In genomic region chr8:35289018-35289417, GRCm38 (mm10) we compare ENCODE assay signal across 25 mouse cellular contexts.
DNase-seq lines count a peak whose midpoint lies in the region; ATAC-seq and TF ChIP-seq lines count a peak whose summit lies in the region.
"Had no signal": no experiment of that assay in that cellular context is flagged by ENCODE, and none has a peak within 500 bp of the region (broad histone marks: within the 10 kb centered on the region; RNA-seq: fewer than 3 reads in every experiment).

No protein-coding gene starts in this region.

- 40% methylated on average over 5 of the region's 5 CpGs for WGBS in lung, embryonic 14.5 days
- 76% methylated on average over 5 of the region's 5 CpGs for WGBS in stomach, embryonic 16.5 days

- no peaks in the 10 kb centered on the region for H3K27me3 ChIP-seq in lung, embryonic 14.5 days (ENCODE audit: insufficient read depth, low read length)
- no peaks in the 10 kb centered on the region for H3K27me3 ChIP-seq in stomach, embryonic 16.5 days (ENCODE audit: control insufficient read depth, insufficient read depth, low read length)
- H3K27me3 ChIP-seq: forebrain, embryonic 12.5 days; forebrain, embryonic 15.5 days; heart, embryonic 13.5 days; hindbrain, embryonic 12.5 days; hindbrain, embryonic 15.5 days had no signal

- TF ChIP-seq CTCF in lung, embryonic 14.5 days (IDR thresholded peaks at IDR 0.05; ENCODE audit: low read depth): no peak

- H3K4me1 ChIP-seq in lung, embryonic 14.5 days (ENCODE audit: insufficient read depth): peaks cover 10% of the 10 kb centered on the region
- H3K4me1 ChIP-seq in stomach, embryonic 16.5 days (ENCODE audit: control insufficient read depth, insufficient read depth, low read length): peaks cover 10% of the 10 kb centered on the region
- H3K4me1 ChIP-seq: forebrain, embryonic 15.5 days; hindbrain, embryonic 15.5 days had no signal

- H3K9me3 ChIP-seq in lung, embryonic 14.5 days (ENCODE audit: low read depth, low read length): peaks cover 3% of the 10 kb centered on the region; the same call in 1 of the 2 replicates
- no peaks in the 10 kb centered on the region for H3K9me3 ChIP-seq in stomach, embryonic 16.5 days (replicated peaks; ENCODE audit: control insufficient read depth, low read length)
- H3K9me3 ChIP-seq: forebrain, embryonic 15.5 days; heart, embryonic 10.5 days; hindbrain, embryonic 12.5 days; hindbrain, embryonic 15.5 days had no signal

- ATAC-seq in lung, embryonic 14.5 days (ENCODE audit: insufficient read depth): no peak
- peak; percentile 94 to 95 for ATAC-seq in hematopoietic stem cell, adult 5-6 weeks (replicated peaks in 1 of 2; ENCODE audit: insufficient read depth in 1 of 2, low FRiP score in 2 of 2, low TSS enrichment in 1 of 2, low read depth in 1 of 2, poor library complexity in 2 of 2, severe bottlenecking in 2 of 2)
- ATAC-seq in stomach, embryonic 16.5 days (ENCODE audit: insufficient read depth, low FRiP score): no peak
- ATAC-seq: CD4-positive, CD25-positive, alpha-beta regulatory T cell, adult 4 months; forebrain, embryonic 15.5 days had no signal

- H3K36me3 ChIP-seq in lung, embryonic 14.5 days (ENCODE audit: insufficient read depth): no peaks in the 10 kb centered on the region
- no peaks in the 10 kb centered on the region for H3K36me3 ChIP-seq in stomach, embryonic 16.5 days (ENCODE audit: control insufficient read depth, insufficient read depth, low read length)
- H3K36me3 ChIP-seq: forebrain, embryonic 12.5 days; forebrain, embryonic 15.5 days; heart, embryonic 10.5 days; heart, embryonic 13.5 days; hindbrain, embryonic 12.5 days; hindbrain, embryonic 15.5 days had no signal

- no peak overlapping the region for H3K9ac ChIP-seq in lung, embryonic 14.5 days
- no peak overlapping the region for H3K9ac ChIP-seq in stomach, embryonic 16.5 days (ENCODE audit: low read length)
- H3K9ac ChIP-seq: forebrain, embryonic 12.5 days; forebrain, embryonic 15.5 days; heart, embryonic 13.5 days; hindbrain, embryonic 12.5 days; hindbrain, embryonic 15.5 days had no signal

- peak overlapping the region; percentile 55 for H3K27ac ChIP-seq in lung, embryonic 14.5 days (ENCODE audit: low read depth)
- peak overlapping the region; percentile 2; the same call in 1 of the 2 replicates for H3K27ac ChIP-seq in stomach, embryonic 16.5 days (ENCODE audit: low read length)
- H3K27ac ChIP-seq: forebrain, embryonic 12.5 days; forebrain, embryonic 15.5 days; heart, adult 2 months; heart, embryonic 10.5 days; heart, embryonic 13.5 days; hindbrain, embryonic 12.5 days; hindbrain, embryonic 15.5 days had no signal

- H3K4me3 ChIP-seq in lung, embryonic 14.5 days (ENCODE audit: low read depth, low read length): no peak overlapping the region
- H3K4me3 ChIP-seq in stomach, embryonic 16.5 days (replicated peaks; ENCODE audit: low read length): no peak overlapping the region
- H3K4me3 ChIP-seq: forebrain, embryonic 12.5 days; forebrain, embryonic 15.5 days; heart, adult 2 months; heart, embryonic 10.5 days; heart, embryonic 13.5 days; hindbrain, embryonic 12.5 days; hindbrain, embryonic 15.5 days had no signal

- no peak for DNase-seq in lung, embryonic 14.5 days
- DNase-seq in lung, postnatal 4 days: no peak
- peak; percentile 7 for DNase-seq in 416B (ENCODE audit: low read depth)
- no peak for DNase-seq in right cerebral cortex, adult 18-20 months
- DNase-seq in spleen, postnatal 14 days (ENCODE audit: low spot score in 2 of 2): no peak
- DNase-seq: adrenal gland, adult 2 months; adrenal gland, postnatal 14 days; cerebellum, adult 11-12 months; cerebellum, adult 8-10 months; cerebellum, postnatal 10 days; cerebellum, postnatal 36 days; gastrocnemius, postnatal 10 days; gastrocnemius, postnatal 36 days; heart, adult 2 months; heart, postnatal 14 days; heart, postnatal 4 days had no signal

- no peak overlapping the region for H3K4me2 ChIP-seq in lung, embryonic 14.5 days
- no peak overlapping the region for H3K4me2 ChIP-seq in stomach, embryonic 16.5 days (ENCODE audit: low read depth, low read length)
- H3K4me2 ChIP-seq: forebrain, embryonic 12.5 days; forebrain, embryonic 15.5 days; heart, embryonic 13.5 days; hindbrain, embryonic 12.5 days; hindbrain, embryonic 15.5 days had no signal

Comparison
In these comparisons a context has a peak if more than half of its experiments do, and no peak if none do; other contexts are left out.
1. ATAC-seq: peak in hematopoietic stem cell, adult 5-6 weeks (2 of 2); none in lung, embryonic 14.5 days (single experiment) and stomach, embryonic 16.5 days (single experiment).